ENCODE assay signal across 15 mouse cellular contexts in the genomic region with DNA sequence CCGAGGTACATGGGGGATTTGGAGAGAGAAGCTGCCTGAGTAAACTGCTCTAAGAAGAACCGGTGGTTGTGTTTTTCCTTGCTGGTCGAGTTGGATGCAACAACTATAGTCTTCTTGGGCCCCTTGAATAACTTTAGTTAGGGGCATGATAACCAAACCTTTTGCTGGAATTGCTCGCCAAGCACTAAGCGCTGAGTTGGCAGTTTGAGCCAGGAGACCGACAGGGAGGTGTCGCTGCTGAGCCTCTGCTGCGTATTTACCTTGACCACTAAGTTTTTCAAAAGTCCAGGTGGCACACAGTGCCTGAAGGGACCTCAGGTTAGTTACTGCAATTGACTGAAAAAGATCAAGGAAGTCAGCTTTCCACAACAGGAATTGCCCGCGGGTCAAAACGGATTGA.
"Had no signal": no experiment of that assay in that cellular context is flagged by ENCODE, and none has a peak within 500 bp of the region (broad histone marks: within the 10 kb centered on the region; RNA-seq: fewer than 3 reads in every experiment).

No protein-coding gene starts in this region.

- H3K9me3 ChIP-seq: midbrain, embryonic 10.5 days; midbrain, embryonic 12.5 days; neural tube, embryonic 12.5 days had no signal

- H3K4me2 ChIP-seq: lung, embryonic 14.5 days; midbrain, embryonic 12.5 days; neural tube, embryonic 12.5 days had no signal

- H3K9ac ChIP-seq: lung, embryonic 14.5 days; midbrain, embryonic 12.5 days; neural tube, embryonic 12.5 days had no signal

- H3K27ac ChIP-seq: midbrain, embryonic 10.5 days; midbrain, embryonic 12.5 days; neural tube, embryonic 12.5 days had no signal

- DNase-seq: lung, adult 18-20 months; lung, embryonic 14.5 days; lung, postnatal 10 days; lung, postnatal 4 days; midbrain, embryonic 14.5 days; right cerebral cortex, postnatal 25 days; right cerebral cortex, postnatal 4 days; spleen, adult 18-20 months; thymus, adult 18-20 months; thymus, postnatal 14 days; thymus, postnatal 36 days had no signal

- H3K4me1 ChIP-seq: midbrain, embryonic 10.5 days; midbrain, embryonic 12.5 days; neural tube, embryonic 12.5 days had no signal

- H3K27me3 ChIP-seq: midbrain, embryonic 12.5 days; neural tube, embryonic 12.5 days had no signal

- H3K36me3 ChIP-seq: midbrain, embryonic 10.5 days; midbrain, embryonic 12.5 days; neural tube, embryonic 12.5 days had no signal

- H3K4me3 ChIP-seq: midbrain, embryonic 10.5 days; midbrain, embryonic 12.5 days; neural tube, embryonic 12.5 days had no signal

- ATAC-seq: midbrain, embryonic 16.5 days had no signal
